Mouse (Mus musculus) WW6 (cell line): ENCODE measurements around the gene Ttc24.

Experiments
- DNase-seq: peaks from one replicate; pipeline ENCODE4 v3.0.0-alpha.2; 2013; ENCODE audit warnings: low read depth, low spot score

Gene Ttc24

GRCm38 (mm10) chr3:88078204-88078603 lies at the start of gene Ttc24:
Ttc24 (minus strand) TSS chr3:88078304.
- no peak for DNase-seq

GRCm38 (mm10) chr3:88127636-88128035 lies 49.5 kb upstream of the Ttc24 start:
- DNase-seq, result no peak

GRCm38 (mm10) chr3:88126181-88126580 lies 48.1 kb upstream of the Ttc24 start:
- no peak for DNase-seq

- no peak for DNase-seq
Measured at GRCm38 (mm10) chr3:88125195-88125594, 47.1 kb upstream of the Ttc24 start.

GRCm38 (mm10) chr3:88121164-88122131 lies 43.3 kb upstream of the Ttc24 start:
- DNase-seq, result no peak

GRCm38 (mm10) chr3:88120117-88120651 lies 42.1 kb upstream of the Ttc24 start:
- no peak for DNase-seq

- no peak for DNase-seq
Measured at GRCm38 (mm10) chr3:88114396-88114795, 36.3 kb upstream of the Ttc24 start.

GRCm38 (mm10) chr3:88109126-88109525 lies 31.0 kb upstream of the Ttc24 start:
- no peak for DNase-seq

- DNase-seq, result no peak
Measured at GRCm38 (mm10) chr3:88106126-88106525, 28.0 kb upstream of the Ttc24 start.

- no peak for DNase-seq
Measured at GRCm38 (mm10) chr3:88102611-88103010, 24.5 kb upstream of the Ttc24 start.

- DNase-seq, result no peak
Measured at GRCm38 (mm10) chr3:88102196-88102595, 24.1 kb upstream of the Ttc24 start.

- no peak for DNase-seq
Measured at GRCm38 (mm10) chr3:88101736-88102135, 23.6 kb upstream of the Ttc24 start.

GRCm38 (mm10) chr3:88100251-88100650 lies 22.1 kb upstream of the Ttc24 start:
- no peak for DNase-seq

- no peak for DNase-seq
Measured at GRCm38 (mm10) chr3:88097666-88098065, 19.6 kb upstream of the Ttc24 start.

GRCm38 (mm10) chr3:88094126-88094525 lies 16.0 kb upstream of the Ttc24 start:
- DNase-seq, result no peak

- no peak for DNase-seq
Measured at GRCm38 (mm10) chr3:88090616-88091015, 12.5 kb upstream of the Ttc24 start.

- DNase-seq, result no peak
Measured at GRCm38 (mm10) chr3:88090106-88090505, 12.0 kb upstream of the Ttc24 start.

- DNase-seq, result no peak
Measured at GRCm38 (mm10) chr3:88087688-88088087, 9.6 kb upstream of the Ttc24 start.

- DNase-seq, result no peak
Measured at GRCm38 (mm10) chr3:88085459-88085858, 7.4 kb upstream of the Ttc24 start.

- no peak for DNase-seq
Measured at GRCm38 (mm10) chr3:88084001-88084400, 5.9 kb upstream of the Ttc24 start.

- DNase-seq, result no peak
Measured at GRCm38 (mm10) chr3:88082663-88083062, 4.6 kb upstream of the Ttc24 start.

- DNase-seq, result no peak
Measured at GRCm38 (mm10) chr3:88082224-88082618, 4.1 kb upstream of the Ttc24 start.
